Mouse (Mus musculus) right cerebral cortex, postnatal 10 days (tissue): ENCODE results near the gene Iqce.
"Not testable (repeated sequence)": the region's sequence is repeated elsewhere in the genome, so short reads cannot be mapped to it uniquely, and the experiment has no call there.

Experiments
- DNase-seq, 2 experiments: peaks; one replicate each; pipeline ENCODE4 v3.0.0; 2021; ENCODE audit warnings: low spot score in 2 of 2

Iqce gene

DNA sequence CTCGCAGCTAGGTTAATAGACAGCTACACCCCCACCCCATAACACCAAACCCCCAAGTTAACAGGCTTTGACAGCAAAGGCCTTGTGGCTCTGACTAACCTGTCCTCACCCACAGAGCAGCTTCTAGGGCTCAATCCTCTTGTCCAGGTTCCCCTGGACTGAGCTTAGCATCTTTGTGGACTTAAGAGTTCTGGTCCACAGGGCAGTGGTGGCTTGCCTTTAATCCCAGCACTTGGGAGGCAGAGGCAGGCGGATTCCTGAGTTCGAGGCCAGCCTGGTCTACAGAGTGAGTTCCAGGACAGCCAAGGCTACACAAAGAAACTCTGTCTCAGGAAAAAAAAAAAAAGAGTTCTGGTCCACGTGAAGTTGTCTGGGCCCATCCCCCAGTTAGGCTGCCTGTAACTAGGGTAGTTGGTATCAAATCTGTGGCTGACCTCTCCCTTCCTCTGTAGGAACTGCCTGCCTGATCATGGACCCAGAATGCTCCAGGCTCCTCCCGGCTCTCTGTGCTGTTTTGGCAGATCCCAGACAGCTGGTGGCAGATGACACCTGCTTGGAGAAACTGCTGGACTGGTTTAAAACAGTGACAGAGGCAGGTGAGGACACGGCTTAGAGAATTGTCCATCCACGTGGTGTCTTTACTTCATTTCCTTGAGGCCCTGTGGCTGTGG, 3.5 kb upstream of the Iqce start:
- DNase-seq: no peak

DNA sequence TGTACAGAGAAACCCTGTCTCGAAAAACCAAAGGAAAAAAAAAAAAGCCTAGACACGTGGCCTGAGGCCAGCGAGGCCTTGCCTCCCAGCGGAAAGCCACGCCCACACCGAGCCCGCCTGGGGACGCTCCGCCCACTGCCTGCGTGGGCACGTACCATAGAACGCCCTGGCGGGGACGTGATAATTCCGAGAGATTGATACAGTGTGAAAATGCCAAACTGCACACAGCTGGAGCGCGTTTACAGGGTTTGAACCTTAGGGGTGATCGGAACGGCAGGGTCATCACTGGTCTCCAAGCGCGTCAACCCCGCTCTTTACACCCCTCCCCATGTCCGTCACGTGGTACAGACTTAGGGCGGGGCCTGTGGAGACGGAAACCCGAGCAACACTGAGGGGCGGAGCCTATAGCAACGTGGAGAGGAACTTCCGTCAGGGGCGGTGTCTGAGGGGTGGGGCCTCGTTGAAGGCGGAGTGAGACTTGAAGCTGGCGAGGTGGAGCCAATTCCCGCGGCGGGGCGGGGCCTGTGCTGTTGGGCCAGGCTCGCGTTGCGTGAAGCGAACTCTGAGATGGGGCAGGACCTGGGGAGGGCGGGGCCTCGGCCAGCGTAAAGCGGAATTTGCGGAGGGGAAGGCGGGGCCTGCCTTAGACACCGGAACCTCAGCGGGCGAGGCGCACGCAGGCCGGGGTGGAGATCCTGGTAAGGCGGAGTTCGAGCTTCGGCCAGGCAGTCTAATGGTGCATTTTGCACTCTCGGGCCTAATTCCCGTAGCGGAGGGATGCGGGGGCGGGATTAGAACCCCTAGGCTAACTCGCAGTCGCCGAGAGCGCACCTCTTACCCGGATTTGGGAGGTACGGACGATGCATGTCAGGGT, 2.4 kb upstream of the Iqce start, which contains the start of gene Brat1:
Gene Brat1 (plus strand): TSS at position 634 of the 874 bp plus-strand sequence.
- DNase-seq: peak; percentile 100

DNA sequence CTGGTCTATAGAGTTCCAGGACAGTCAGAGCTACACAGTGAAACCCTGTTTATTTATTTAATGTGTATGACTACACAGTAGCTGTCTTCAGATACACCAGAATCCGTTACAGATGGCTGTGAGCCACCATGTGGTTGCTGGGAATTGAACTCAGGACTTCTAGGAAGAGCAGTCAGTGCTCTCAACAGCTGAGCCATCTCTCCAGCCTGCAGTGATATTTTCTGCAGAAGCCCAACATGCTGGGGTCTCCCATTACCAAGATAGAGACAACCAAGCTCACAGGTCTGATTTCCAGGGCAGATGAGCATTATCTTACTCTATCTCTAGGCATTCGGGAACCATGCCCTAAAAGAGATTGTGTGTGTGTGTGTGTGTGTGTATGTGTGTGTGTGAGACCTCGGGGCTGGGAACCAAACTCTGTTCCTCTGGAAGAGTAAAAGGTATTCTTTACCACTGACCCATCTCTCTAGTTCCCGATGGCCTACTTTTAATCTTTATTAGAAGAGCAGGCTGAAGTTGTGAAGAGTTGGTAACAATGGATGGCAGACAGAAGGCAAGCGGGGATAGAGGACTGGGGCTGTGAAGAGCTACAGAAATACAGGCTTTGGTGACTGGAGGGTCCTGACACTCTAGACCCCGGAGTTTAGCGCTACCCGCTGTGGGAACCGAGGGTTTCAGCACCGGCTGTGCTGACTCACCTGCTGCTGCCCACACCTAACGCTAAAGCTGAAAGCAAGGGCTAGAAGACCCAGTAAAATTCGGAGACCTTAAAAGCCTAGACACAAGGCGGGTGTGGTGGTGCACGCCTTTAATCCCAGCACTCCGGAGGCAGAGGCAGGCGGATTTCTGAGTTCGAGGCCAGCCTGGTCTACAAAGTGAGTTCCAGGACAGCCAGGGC, 1.6 kb upstream of the Iqce start:
- DNase-seq: no peak

DNA sequence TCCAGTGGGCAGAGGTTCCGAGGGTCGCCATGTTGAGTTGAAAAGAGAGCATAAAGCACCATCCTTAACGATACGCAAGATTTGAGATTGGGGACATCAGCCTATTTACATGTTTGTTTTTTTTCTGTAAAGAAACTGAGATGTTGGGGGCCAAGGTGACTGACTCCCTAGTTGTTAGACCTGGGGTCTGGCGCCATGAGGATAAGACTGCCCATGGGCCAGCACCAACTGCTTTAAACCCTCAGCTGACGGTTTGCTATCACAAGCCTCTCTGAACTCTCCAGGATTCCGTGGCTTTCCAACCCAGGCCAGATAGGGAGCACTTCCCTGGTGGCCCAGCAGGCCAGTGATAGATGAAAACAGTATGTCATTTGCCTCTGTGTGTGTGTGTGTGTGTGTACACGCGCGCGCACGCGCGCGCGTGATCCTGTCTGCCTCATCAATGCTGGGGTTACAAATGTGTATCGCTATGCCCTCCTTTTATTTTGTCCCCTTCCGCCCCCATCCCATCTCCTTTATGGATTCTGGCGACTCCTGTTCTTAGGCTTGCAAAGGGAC, 519 bp upstream of the Iqce start:
- DNase-seq: no peak

DNA sequence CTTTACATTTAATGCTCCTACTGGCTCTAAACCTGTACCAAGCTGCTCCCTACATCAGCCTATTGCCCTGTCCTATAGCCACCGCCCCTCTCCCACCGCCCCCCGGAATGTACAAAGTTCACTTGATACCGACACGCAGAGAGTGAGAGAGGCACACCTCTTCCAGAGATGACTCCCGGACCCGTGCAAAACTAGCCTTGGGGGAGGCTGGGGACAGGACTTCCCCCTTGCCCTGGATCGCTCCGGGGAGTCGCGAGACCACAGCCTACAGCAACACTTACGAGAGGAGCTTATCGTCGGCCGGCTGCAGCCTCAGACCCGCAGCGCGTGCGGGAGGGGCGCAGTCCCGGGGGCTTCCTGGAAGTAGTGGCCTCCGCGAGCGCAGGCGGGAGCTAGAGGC, 517 bp downstream of the Iqce start:
- DNase-seq: peak in 1 of 2 experiments; percentile 50

DNA sequence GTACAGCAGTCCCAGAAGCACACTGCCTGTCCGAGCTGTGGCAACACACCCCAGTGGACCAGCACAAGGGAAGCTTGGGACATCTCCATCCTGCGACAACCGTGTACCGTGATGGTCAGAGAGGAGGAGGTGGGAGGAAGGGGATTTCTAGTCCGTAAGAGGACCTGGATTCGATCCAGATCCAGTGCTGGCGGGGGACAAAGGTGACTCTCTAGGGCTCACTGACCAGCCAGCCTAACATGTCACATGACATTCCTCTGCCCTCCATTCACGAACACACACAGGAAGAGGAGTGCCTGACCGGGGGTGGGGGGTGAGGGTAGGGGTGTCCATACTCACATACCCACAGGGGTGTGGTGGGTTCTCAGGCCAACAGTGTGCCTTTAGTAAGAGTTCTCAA, 2.4 kb downstream of the Iqce start:
- no peak for DNase-seq

DNA sequence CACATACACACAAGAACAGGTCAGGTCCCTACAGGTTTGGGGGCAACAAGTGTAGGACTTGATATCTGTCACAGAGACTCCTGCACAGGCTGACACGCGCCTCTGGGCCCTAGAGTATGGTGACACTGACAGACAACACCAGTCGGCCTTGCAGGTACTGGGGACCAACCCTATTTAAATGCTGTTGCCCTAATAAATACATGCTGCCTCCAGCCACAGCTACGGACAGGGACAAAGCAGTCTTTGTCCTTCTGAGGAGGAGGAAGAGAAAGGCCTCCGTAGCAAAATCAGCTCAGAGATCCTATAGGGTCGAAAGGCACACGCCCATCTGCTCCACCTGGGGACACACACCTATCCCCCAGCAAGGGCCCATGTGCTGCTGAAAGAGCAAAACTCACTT, 6.2 kb downstream of the Iqce start:
- DNase-seq: no peak

DNA sequence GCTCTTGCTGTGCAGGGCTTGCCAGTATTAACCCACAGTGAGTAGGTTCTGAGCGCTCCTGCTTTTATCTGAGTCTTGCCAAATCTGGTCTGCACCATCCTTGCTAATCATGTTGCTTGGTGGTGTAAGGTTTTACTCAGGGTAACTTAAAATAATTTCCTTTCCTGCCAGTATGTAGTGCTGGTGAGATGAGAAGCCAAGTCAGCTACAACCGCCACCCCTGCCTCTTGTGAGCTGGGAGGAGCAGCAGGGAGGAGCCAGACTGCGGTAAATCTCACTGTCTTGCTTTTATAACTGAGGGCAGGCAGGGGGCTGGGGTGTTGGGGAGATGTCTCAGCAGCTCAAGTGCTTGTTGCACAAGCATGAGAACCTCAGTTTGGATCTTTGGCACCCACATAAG, 13.7 kb downstream of the Iqce start:
- DNase-seq: no peak

DNA sequence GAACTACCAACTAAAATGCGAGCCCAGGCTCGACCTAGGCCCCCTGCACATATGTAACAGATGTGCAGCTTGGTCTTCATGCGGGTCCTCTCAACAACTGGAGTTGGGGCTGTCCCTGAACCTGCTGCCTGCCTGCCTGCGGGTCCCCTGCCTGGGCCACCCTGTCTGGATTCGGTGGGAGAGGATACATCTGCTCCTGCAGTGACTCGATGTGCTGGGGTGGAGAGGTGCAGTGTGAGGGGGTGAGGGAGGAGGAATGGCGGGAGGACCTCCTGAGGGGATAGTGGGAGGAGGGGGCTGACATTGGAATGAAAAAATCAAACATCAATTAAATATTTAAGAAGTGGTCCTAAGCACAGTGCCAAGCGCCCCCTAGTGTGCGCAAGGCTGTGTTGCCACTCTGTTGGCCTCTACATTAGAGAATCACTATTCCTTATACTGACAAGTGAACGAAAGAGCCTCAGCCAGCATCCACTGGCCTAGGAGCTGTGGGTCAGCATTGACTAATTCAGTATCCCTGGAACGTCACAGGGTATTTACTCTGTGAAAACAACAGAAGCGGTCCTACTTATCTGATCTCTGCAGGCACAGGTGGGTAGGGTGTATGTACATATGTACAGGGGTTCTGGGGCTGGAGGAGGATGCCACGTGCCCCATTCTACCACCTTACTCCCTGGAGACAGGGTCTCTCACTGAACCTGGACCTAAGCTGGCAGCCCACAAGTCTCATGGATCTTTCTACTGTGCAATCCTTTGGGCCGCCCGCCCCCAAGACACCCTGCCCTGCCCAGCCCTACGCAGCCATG, 17.6 kb downstream of the Iqce start:
- DNase-seq: peak in 1 of 2 experiments; percentile 69

DNA sequence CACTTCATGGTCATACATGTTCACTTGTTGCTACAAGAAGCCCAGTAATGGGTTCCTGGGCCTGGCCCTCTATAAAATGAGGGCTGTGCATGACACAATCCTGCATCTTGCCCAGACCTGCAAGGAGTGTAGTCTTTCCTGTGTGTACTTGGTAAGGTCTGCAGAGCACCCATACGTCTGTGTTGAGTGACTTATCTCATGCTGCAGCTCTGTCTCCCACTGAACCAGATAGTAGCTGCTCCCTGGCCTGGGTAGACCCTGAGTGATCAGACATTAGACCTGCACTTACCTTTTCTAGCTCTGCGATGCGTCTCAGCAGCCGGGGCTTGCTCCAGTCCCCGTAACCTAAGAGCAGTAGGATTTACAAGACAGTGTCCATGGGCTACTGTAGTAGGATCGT, 20.1 kb downstream of the Iqce start:
- no peak for DNase-seq

DNA sequence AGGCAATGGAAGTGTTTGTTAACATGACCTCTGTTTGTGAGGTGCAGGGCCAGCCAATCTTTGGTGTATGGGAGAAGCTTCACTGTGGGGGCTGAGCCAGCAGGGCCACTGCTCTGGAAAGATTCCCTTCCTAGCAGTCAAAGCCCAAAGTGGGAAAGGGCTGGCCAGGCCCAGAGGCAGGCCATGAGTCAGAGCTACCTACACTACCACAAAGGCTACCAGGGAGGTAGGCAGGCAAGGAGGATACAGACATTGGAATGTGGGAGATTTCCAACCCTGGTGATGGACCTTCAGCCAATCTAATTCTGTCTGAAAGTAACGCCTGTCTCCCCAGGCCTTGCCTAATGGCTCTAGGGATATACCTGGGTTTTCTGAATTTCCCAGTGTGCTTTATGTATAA, 21.2 kb downstream of the Iqce start:
- DNase-seq: no peak

DNA sequence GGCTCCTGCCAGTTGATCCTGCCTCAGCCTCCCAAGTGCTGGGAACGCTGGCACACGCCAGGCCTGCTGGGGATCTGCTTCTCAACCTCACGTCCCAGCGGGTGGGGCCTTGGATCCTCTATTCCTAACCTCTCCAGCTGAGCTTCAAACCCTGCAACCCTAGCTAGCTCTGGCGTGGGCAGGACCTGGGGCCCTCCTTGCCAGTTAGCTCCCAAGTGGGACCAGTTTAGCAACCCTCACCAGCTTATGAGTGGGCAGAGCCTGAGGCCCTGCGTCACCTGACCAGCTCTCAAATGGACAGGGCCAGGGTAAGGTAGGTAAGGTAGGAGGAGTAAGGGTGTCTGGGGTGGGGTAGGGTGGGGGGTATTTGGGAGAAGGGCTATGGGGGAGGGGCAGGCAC, 22.1 kb downstream of the Iqce start:
- no peak for DNase-seq

DNA sequence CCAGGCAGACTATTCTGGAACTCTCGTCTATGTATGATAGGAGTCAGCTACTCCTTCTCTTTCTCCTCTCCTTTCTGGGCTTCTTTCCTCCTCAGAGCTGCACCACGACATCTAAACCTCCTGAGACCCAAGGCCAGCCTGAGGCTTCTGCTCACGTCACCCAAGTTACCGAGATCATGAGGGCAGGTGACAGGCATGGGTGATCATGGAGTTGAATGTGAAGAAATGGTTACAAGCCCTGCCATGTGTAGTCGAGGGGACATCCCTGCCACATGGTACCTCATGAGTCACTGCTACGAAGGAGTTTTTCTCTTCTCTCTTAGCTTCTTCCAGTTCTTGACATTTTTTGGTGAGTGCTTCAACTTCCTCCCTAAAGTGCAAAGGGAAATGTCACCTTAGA, 25.0 kb downstream of the Iqce start:
- no peak for DNase-seq

DNA sequence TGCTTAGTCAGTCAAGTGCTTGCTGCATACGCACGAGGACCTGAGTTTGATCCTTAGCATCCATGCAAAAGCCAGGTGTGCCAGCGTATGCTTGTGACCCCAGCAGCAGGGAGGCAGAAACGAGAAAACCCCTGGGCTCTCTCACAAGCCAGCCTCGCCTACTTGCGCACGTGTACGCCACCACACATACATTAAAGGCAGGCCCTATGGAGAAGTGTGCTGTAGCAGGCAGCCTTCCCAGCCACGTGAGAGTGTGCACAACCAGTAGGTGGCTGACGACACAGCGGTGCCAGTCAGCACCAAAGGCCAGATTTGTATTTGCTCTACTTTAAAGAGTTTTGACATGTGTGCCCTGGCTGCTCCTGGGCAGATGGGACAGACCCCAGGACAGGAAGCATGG, 26.5 kb downstream of the Iqce start:
- no peak for DNase-seq

DNA sequence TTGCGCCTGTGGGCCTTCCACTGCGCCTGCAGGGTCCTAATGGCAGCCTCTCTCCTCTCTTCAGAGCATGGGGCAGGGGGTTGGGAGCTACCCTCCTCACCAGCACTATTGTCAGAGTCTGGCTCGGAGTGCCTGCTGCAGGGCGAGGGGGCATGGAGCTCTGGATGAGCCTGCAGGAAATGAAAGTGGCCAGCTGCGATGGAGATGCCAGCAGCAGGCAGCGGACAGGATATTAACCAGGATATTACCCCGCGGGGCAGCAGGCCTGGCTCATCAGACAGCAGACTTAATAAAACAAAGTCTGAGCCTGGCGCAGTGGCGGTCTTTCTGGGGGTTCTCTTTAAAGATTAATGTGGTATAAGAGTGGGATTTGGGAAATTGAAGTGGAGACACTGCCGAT, 27.1 kb downstream of the Iqce start:
- no peak for DNase-seq

DNA sequence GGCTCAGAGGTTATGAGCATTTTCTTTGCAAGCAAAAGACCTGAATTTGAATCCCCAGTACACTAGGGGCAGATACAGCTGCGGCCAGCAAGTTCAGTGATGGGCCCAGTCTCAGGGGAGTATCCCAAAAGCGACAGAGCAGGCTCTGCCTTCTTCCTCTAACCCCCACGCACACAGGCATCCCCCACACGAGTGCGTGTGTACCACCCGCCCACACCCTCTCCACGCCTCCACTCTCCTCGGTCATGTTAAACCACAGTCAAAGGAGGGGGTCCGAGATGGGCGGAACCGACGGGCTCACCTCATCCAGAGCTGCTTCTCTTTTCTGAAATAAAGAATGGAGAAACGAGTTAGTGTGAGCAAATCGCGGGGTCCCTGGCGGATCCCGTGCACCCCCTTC, 28.1 kb downstream of the Iqce start:
- DNase-seq: no peak

DNA sequence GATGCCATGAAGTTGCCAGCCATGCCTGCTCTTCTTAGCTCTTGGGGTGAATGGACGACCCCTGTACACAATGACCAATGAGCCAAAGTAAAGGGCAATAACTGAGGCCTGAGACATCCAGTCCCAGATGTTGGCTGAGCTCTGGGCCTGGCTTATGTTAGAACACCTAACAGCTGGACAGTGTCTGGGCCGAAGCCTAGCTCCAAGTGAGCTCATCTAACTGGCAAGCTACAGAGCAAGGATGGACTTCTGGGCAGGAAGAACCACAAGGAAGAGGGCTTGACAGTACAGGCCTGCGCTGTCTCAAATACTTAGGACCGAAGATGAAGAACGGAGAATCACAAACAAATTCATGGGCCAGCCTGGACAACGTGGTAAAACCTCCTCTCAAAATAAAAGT, 29.6 kb downstream of the Iqce start:
- DNase-seq: not testable (repeated sequence)

DNA sequence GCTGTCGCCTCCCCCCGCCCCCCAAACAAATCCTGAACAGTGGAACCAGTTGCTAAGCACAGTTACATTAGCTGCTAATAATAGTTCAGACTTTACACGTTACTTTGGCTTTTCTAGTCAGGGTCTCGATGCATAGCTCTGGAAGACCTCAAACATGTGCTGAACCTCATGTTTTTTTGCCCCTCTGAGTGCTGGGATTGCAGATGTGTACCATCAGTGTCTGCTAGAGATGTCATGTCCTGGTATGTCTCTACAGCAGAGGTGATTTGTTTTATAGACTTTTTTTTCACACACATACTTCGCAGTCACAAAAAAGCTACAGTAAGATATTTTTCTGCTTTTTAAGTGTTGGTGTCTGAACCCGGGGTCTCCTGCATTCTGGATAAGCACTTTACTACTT, 30.1 kb downstream of the Iqce start:
- DNase-seq: no peak

DNA sequence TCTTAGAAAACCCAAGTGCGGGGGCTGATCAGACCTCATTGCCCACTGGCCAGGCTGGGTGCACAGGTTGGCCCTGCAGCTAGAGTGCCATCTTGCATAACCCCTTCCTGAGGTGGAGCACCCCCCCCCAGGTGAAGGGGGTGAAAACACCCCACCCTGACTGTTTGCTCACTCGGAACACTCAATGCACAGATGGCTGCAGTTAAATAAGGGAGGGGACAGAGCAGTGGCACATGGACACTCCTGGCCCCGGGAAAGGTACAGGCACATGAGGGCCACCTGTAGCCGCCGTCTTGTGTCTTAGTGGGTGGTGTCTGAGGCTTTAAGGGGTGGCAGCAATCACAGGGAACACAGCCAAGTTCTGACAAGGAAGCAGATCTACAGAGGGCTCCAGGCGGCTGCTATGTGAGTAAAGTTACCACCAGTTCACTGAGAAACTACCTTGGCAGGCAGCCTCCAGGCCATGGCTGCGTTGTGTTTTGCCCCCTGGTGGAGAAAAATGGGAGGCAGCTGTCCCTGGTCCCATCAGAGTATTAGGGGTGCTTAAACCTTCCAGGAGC, 38.5 kb downstream of the Iqce start:
- DNase-seq: peak; percentile 79 to 81

DNA sequence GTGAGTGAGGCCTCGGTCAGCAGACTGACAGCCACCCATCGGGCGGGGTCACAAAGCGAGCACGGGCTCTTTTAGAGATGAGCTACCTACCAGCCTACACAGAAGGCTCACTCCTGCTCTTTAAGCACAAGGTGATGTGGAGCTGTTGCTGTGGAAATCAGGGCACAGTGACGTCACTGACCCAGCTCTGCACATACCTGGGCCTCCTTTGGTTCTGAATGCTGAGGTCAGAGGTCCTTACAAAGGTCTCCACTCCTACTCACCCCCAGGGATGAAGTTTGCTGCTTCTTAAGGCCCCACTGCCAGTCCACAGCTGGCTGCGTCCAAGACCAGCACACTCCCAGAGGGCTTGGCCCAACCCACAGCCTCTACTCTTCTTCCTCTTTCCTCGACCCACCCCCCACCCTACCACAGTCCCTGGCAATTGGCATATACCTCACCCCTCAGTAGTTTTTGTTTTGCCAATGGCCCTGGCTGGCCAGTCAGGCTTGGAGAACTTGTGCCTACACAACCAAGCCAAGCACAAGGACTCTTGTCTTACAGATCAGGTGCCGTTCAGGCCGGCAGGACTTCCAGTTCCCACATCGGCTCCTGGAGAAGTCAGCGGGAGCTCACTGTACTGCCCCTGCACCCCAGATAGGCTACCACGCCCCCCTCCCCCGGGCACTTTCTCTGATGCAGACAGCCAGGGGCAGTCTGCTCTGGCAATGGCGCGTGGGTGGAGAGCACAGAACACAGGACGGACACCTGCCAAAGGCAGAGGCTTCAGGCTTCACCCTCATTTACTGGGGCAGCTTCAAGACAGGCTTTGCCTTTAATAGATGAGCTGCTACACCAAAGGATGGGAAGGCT, 39.2 kb downstream of the Iqce start:
- peak; percentile 77 to 80 for DNase-seq
